Mouse (Mus musculus): Measurements from ENCODE around the gene Kcnj14.

DNA sequence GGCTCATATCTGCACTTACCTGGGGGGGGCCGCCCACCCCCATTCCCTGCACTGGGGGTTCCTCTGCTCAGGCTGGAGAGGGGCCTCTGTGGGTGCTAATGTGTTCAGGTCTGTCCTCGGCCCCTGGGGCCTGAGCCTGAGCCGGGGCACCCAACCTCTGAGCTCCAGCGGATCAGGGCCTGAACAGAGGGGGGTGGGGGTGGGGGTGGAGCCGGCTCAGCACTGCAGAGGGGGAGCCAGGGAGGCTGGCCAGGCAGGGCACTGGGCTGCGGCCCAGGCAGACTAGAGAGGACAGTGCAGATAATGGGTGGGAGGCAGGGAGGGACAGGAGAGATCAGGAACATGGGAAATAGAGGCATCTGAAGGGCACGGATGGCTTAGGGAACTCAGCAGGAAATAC, at the start of gene Kcnj14:
- TF ChIP-seq BHLHE40 (IDR thresholded peaks at IDR 0.05; ENCODE audit: borderline replicate concordance, low read depth, low read length) (no peak), CHD1 (IDR thresholded peaks at IDR 0.05; ENCODE audit: low read depth, low read length) (no peak), CTCF (IDR thresholded peaks at IDR 0.05 in 2 of 3, conservative IDR thresholded peaks at IDR 0.05 in 1 of 3; ENCODE audit: control insufficient read depth in 1 of 3, insufficient read depth in 1 of 3, low read depth in 2 of 3, low read length in 3 of 3, poor library complexity in 1 of 3, severe bottlenecking in 1 of 3) (no peak)
